Mouse (Mus musculus): Measurements from ENCODE around the gene Phlpp2.

DNA sequence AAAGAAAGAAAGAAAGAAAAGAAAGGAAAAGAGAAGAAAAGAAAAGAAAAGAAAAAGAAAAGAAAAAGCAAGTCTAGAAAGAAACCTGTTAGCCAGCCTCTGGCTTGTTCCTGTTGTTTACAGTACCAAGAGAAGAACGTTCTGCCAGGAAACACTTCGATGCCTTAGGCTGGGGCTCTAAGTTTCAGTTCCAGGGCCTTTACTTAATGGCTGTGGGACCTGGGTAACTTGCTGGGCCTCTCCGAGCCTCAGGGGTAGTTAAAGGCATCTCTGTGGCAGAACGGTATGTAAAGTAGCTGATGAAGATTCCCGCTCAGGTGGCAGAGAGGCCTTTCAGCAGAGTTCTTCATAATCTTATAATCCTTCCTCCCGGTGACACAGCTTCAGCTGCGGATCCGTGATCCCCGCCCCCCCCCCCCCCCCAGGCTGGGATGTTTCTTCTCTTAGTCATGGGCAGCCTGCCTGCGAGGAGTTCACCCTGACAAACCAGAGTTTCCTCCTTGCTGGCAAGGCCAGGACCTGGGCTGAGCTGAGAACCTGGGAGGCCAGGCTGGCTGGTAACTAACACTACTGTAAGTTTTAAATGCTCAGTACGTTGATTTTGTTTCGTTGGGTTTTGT, 89.8 kb downstream of the Phlpp2 start:
- TF ChIP-seq CTCF (IDR thresholded peaks at IDR 0.05; ENCODE audit: extremely low read depth, insufficient read depth, low read length) (no peak), POLR2A (IDR thresholded peaks at IDR 0.05; ENCODE audit: extremely low read depth, insufficient read depth, low read length) (no peak)
